Mouse (Mus musculus): ENCODE measurements around the gene Alpl. TPM values are rescaled to one million over a fixed set of nuclear protein-coding genes. Genes with fewer than 3 reads are reported as not detected.

The Alpl gene
- polyA plus RNA-seq, 1 experiment from 2014 or later: 2.5 TPM

- no peak overlapping the region for H3K4me2 ChIP-seq (replicated peaks; ENCODE audit: low read depth)
- no peak overlapping the region for H3K27ac ChIP-seq (replicated peaks)
- no peaks in the 10 kb centered on the region for H3K36me3 ChIP-seq (ENCODE audit: control insufficient read depth, insufficient read depth, low read length)
- TF ChIP-seq EP300 (optimal IDR thresholded peaks at IDR 0.05) (no peak), CTCF (IDR thresholded peaks at IDR 0.05; ENCODE audit: low read depth) (no peak)
- ATAC-seq (ENCODE audit: low FRiP score, low TSS enrichment): peak; percentile 15; the same call in 1 of the 2 replicates
- H3K4me3 ChIP-seq (ENCODE audit: low read depth, low read length): no peak overlapping the region
- peak; percentile 85 for DNase-seq (ENCODE audit: low spot score)
- peaks cover 5% of the 10 kb centered on the region; the same call in 1 of the 2 replicates for H3K27me3 ChIP-seq (ENCODE audit: control insufficient read depth, insufficient read depth, low read length)
- no peaks in the 10 kb centered on the region for H3K9me3 ChIP-seq (ENCODE audit: control insufficient read depth, low read length)
- H3K4me1 ChIP-seq (replicated peaks; ENCODE audit: control insufficient read depth, insufficient read depth): no peaks in the 10 kb centered on the region
- WGBS: 17% methylated on average over 17 of the region's 18 CpGs
- H3K9ac ChIP-seq (ENCODE audit: low read length): no peak overlapping the region
These were observed 68.5 kb downstream of the Alpl start for GRCm38 (mm10) chr4:137727506-137728187.

GRCm38 (mm10) chr4:137726739-137727505 is 69.3 kb downstream of the Alpl start:
- Histone ChIP-seq H3K36me3 (ENCODE audit: control insufficient read depth, insufficient read depth, low read length) (no peaks in the 10 kb centered on the region), H3K9ac (ENCODE audit: low read length) (no peak overlapping the region), H3K4me1 (replicated peaks; ENCODE audit: control insufficient read depth, insufficient read depth) (no peaks in the 10 kb centered on the region), H3K27me3 (ENCODE audit: control insufficient read depth, insufficient read depth, low read length) (peaks cover 5% of the 10 kb centered on the region; the same call in 1 of the 2 replicates), H3K4me3 (ENCODE audit: low read depth, low read length) (no peak overlapping the region), H3K27ac (replicated peaks) (no peak overlapping the region), H3K4me2 (replicated peaks; ENCODE audit: low read depth) (no peak overlapping the region), H3K9me3 (ENCODE audit: control insufficient read depth, low read length) (no peaks in the 10 kb centered on the region)
- WGBS: 84% methylated on average over 18 of the region's 18 CpGs
- ATAC-seq (ENCODE audit: low FRiP score, low TSS enrichment) (no peak), DNase-seq (ENCODE audit: low spot score) (no peak)
- TF ChIP-seq EP300 (optimal IDR thresholded peaks at IDR 0.05) (no peak), CTCF (IDR thresholded peaks at IDR 0.05; ENCODE audit: low read depth) (no peak)

DNA sequence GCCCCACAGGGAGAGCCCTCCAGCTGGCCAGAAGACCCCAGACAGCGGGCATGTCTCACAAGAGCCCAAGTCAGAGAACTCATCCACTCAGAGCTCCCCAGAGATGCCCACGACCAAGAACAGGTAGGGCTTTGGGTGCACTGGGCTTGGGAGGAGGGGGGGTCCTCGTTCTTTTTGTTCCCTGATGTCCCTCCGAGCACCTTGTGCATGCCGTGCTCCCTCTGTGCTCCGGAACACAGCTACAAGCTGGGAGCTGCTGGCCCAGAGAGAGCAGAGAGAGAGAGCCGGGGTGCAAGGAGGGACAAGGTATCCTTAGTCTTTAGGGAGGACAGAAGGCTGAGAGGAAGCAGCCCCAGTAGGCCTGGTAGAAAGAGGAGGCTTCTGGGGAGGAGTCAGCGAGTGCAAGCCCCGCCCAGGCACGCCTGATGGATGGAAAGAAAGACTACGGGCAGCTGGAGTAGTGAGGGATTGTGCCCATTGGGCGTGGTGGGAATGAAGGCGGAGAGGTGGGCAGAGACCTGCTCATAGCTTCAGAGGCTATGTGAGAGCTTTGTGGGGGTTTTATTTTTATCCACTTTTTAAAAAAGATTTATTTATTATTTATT is 70.5 kb downstream of the Alpl start:
- H3K27ac ChIP-seq (replicated peaks): no peak overlapping the region
- WGBS: 71% methylated on average over 13 of the region's 13 CpGs
- H3K27me3 ChIP-seq (ENCODE audit: control insufficient read depth, insufficient read depth, low read length): peaks cover 5% of the 10 kb centered on the region; the same call in 1 of the 2 replicates
- H3K4me2 ChIP-seq (replicated peaks; ENCODE audit: low read depth): no peak overlapping the region
- peak; percentile 29 for DNase-seq (ENCODE audit: low spot score)
- H3K36me3 ChIP-seq (ENCODE audit: control insufficient read depth, insufficient read depth, low read length): no peaks in the 10 kb centered on the region
- no peak for ATAC-seq (ENCODE audit: low FRiP score, low TSS enrichment)
- H3K9me3 ChIP-seq (ENCODE audit: control insufficient read depth, low read length): no peaks in the 10 kb centered on the region
- H3K4me3 ChIP-seq (ENCODE audit: low read depth, low read length): no peak overlapping the region
- no peaks in the 10 kb centered on the region for H3K4me1 ChIP-seq (replicated peaks; ENCODE audit: control insufficient read depth, insufficient read depth)
- TF ChIP-seq CTCF (IDR thresholded peaks at IDR 0.05; ENCODE audit: low read depth): no peak
- no peak for TF ChIP-seq EP300 (optimal IDR thresholded peaks at IDR 0.05)
- H3K9ac ChIP-seq (ENCODE audit: low read length): no peak overlapping the region

DNA sequence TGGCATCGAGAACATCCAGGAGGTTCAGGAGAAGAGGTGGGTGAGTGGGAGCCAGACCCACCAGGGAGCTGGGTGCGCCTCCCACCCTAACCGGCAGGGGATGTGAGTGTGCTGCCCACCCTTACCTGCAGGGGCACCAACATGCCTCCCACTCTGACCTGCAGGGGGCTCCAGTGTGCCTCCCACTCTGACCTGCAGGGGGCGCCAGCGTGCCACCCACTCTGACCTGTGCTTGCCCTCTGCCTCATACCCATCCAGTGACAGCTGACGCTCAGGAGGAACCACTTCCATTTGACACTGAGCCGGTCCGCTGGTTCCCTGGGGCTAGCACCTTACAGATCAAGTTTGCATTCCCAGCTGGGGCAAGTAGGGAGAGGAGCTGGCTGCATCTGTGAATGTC is 71.4 kb downstream of the Alpl start:
- H3K27me3 ChIP-seq (ENCODE audit: control insufficient read depth, insufficient read depth, low read length): peaks cover 5% of the 10 kb centered on the region; the same call in 1 of the 2 replicates
- TF ChIP-seq CTCF (IDR thresholded peaks at IDR 0.05; ENCODE audit: low read depth) (peak; percentile 96), EP300 (optimal IDR thresholded peaks at IDR 0.05) (no peak)
- DNase-seq (ENCODE audit: low spot score) (peak; percentile 69), ATAC-seq (ENCODE audit: low FRiP score, low TSS enrichment) (peak; percentile 21)
- H3K9ac ChIP-seq (ENCODE audit: low read length): no peak overlapping the region
- 56% methylated on average over 8 of the region's 8 CpGs for WGBS
- no peak overlapping the region for H3K4me3 ChIP-seq (ENCODE audit: low read depth, low read length)
- H3K9me3 ChIP-seq (ENCODE audit: control insufficient read depth, low read length): no peaks in the 10 kb centered on the region
- no peaks in the 10 kb centered on the region for H3K4me1 ChIP-seq (replicated peaks; ENCODE audit: control insufficient read depth, insufficient read depth)
- no peak overlapping the region for H3K4me2 ChIP-seq (replicated peaks; ENCODE audit: low read depth)
- no peaks in the 10 kb centered on the region for H3K36me3 ChIP-seq (ENCODE audit: control insufficient read depth, insufficient read depth, low read length)
- no peak overlapping the region for H3K27ac ChIP-seq (replicated peaks)

DNA sequence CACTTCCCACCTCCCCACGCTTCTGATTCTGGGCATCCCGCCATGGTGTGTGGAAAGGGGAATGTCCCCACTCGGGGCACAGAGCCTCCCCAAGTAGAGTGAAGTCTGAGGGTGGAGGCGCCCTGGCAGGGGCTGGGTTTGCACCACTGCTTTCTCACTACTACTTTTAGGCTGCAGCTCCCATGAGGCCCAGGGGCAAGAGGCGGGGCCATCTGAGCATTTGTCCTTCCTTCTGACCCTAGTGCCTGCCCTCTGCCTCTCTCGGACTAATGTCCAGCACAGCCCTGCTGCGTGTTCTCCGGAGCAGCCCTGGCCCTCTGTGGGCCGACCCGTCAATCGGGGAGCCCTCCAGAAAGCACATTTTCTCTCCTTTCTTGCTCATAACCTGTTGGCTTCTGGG is 72.0 kb downstream of the Alpl start:
- no peak for ATAC-seq (ENCODE audit: low FRiP score, low TSS enrichment)
- Histone ChIP-seq H3K27me3 (ENCODE audit: control insufficient read depth, insufficient read depth, low read length) (peaks cover 4% of the 10 kb centered on the region; the same call in 1 of the 2 replicates), H3K4me3 (ENCODE audit: low read depth, low read length) (no peak overlapping the region), H3K27ac (replicated peaks) (no peak overlapping the region), H3K9ac (ENCODE audit: low read length) (no peak overlapping the region), H3K36me3 (ENCODE audit: control insufficient read depth, insufficient read depth, low read length) (no peaks in the 10 kb centered on the region), H3K4me2 (replicated peaks; ENCODE audit: low read depth) (no peak overlapping the region), H3K4me1 (replicated peaks; ENCODE audit: control insufficient read depth, insufficient read depth) (no peaks in the 10 kb centered on the region), H3K9me3 (ENCODE audit: control insufficient read depth, low read length) (no peaks in the 10 kb centered on the region)
- peak; percentile 26 for DNase-seq (ENCODE audit: low spot score)
- WGBS: 57% methylated on average over 11 of the region's 11 CpGs
- TF ChIP-seq CTCF (IDR thresholded peaks at IDR 0.05; ENCODE audit: low read depth) (no peak), EP300 (optimal IDR thresholded peaks at IDR 0.05) (no peak)
